Mouse (Mus musculus): ENCODE data around the gene Fam216b.

- TF ChIP-seq CTCF (conservative IDR thresholded peaks at IDR 0.05; ENCODE audit: low read length), result no peak
- TF ChIP-seq POU5F1 (IDR thresholded peaks at IDR 0.05; ENCODE audit: borderline replicate concordance, low read length), result no peak
Observed at GRCm38 (mm10) chr14:78088907-78089306, at the start of gene Fam216b.

All from E14TG2a.4 (cell line).